Mouse (Mus musculus) cerebellum, adult 11 months (tissue): ENCODE measurements around the gene Rbm41.

ENCODE experiments used
- DNase-seq: peaks from one replicate; pipeline ENCODE4 v3.0.0; 2022

Rbm41 gene

GRCm38 (mm10) chrX:139997740-139998690 lies at the start of gene Rbm41:
Gene Rbm41 (minus strand): TSS chrX:139998595.
- DNase-seq: peak; percentile 22

- DNase-seq: no peak
Observed at GRCm38 (mm10) chrX:139998691-139999065, 283 bp upstream of the Rbm41 start.

- no peak for DNase-seq
Observed at GRCm38 (mm10) chrX:139982115-139982514, 16.3 kb downstream of the Rbm41 start.

- DNase-seq: no peak
Observed at GRCm38 (mm10) chrX:139933507-139933906, 64.9 kb downstream of the Rbm41 start.

- no peak for DNase-seq
Observed at GRCm38 (mm10) chrX:139932472-139932871, 65.9 kb downstream of the Rbm41 start.

GRCm38 (mm10) chrX:139920572-139920971 lies 77.8 kb downstream of the Rbm41 start:
- DNase-seq: no peak

GRCm38 (mm10) chrX:139891387-139891786 lies 107.0 kb downstream of the Rbm41 start:
- DNase-seq: no peak

- no peak for DNase-seq
Observed at GRCm38 (mm10) chrX:139883221-139883620, 115.2 kb downstream of the Rbm41 start.

- no peak for DNase-seq
Observed at GRCm38 (mm10) chrX:139877936-139878335, 120.5 kb downstream of the Rbm41 start.

GRCm38 (mm10) chrX:139877105-139877504 lies 121.3 kb downstream of the Rbm41 start:
- no peak for DNase-seq

GRCm38 (mm10) chrX:139870938-139871791 lies 127.2 kb downstream of the Rbm41 start, which contains the start of gene Morc4:
Gene Morc4 (minus strand): TSS chrX:139871677.
- peak; percentile 44 for DNase-seq

- DNase-seq: no peak
Observed at GRCm38 (mm10) chrX:139870300-139870711, 128.1 kb downstream of the Rbm41 start.

GRCm38 (mm10) chrX:139859402-139859801 lies 139.0 kb downstream of the Rbm41 start:
- no peak for DNase-seq

- DNase-seq: no peak
Observed at GRCm38 (mm10) chrX:139854795-139855194, 143.6 kb downstream of the Rbm41 start.

GRCm38 (mm10) chrX:139841091-139841490 lies 157.3 kb downstream of the Rbm41 start:
- DNase-seq: no peak
